Mouse (Mus musculus) forebrain, postnatal 0 days (tissue): ENCODE results near the gene Tekt1. TPM values are rescaled to one million over a fixed set of nuclear protein-coding genes. Genes with fewer than 3 reads are reported as not detected.

ENCODE experiments used
- ATAC-seq: fragments of 200-750 bp; cut with Nextera tagmentation; 2 replicates; pipeline ENCODE4 v1.8.0; 2017; ENCODE audit warnings: mild to moderate bottlenecking, moderate library complexity
- DNase-seq: peaks from one replicate; pipeline ENCODE4 v3.0.0-alpha.2; 2015
- H3K27ac ChIP-seq: fragments of 300-500 bp; sonication (generic); 2 replicates; pipeline ENCODE4 v1.5.1; 2014; ENCODE audit warnings: low read depth, mild to moderate bottlenecking, antibody characterized with exemption, low read length, moderate library complexity, mixed read lengths
- H3K27me3 ChIP-seq: fragments of 300-500 bp; sonication (generic); 2 replicates; pipeline ENCODE4 v1.6.1; 2014; ENCODE audit warnings: mild to moderate bottlenecking, low read length, mixed read lengths; ENCODE audit not compliant: insufficient read depth
- H3K36me3 ChIP-seq: fragments of 300-500 bp; sonication (generic); 2 replicates; pipeline ENCODE4 v1.6.1; 2014; ENCODE audit warnings: mild to moderate bottlenecking, moderate library complexity; ENCODE audit not compliant: insufficient read depth
- H3K4me1 ChIP-seq: fragments of 300-500 bp; sonication (generic); 2 replicates; pipeline ENCODE4 v1.6.1; 2014; ENCODE audit warnings: antibody characterized with exemption; ENCODE audit not compliant: insufficient read depth
- H3K4me2 ChIP-seq: fragments of 300-500 bp; sonication (generic); 2 replicates; pipeline ENCODE4 v1.6.1; 2014; ENCODE audit warnings: low read depth, mild to moderate bottlenecking, moderate library complexity
- H3K4me3 ChIP-seq: fragments of 300-500 bp; sonication (generic); 2 replicates; pipeline ENCODE4 v1.5.1; 2014; ENCODE audit warnings: low read depth, low read length, mixed read lengths
- H3K9ac ChIP-seq: fragments of 300-500 bp; sonication (generic); 2 replicates; pipeline ENCODE4 v1.6.1; 2014; ENCODE audit warnings: mild to moderate bottlenecking
- H3K9me3 ChIP-seq: fragments of 300-500 bp; sonication (generic); 2 replicates; pipeline ENCODE4 v1.6.1; 2016; ENCODE audit warnings: low read length
- CTCF ChIP-seq: sonication (generic); IDR thresholded peaks from 2 replicates; pipeline ENCODE4 v1.5.1; 2016; ENCODE audit warnings: antibody characterized with exemption, control low read depth, low read depth
- WGBS: fragments of 180-500 bp; shearing (Covaris S2); extraction: QIAGEN DNeasy Blood & Tissue Kit; methylation state at CpG from one replicate; pipeline ENCODE4 v1.1.7; 2014; 5-methylcytosine and 5-hydroxymethylcytosine counted together
- polyA plus RNA-seq: library from polyadenylated mRNA; unstranded; fragments of >200 nt; fragmentation: Nextera tagmentation; extraction: Ambion mirVana; gene quantifications from 2 replicates; pipeline ENCODE4 v1.2.1, GENCODE M21; 2015
- total RNA-seq: library from RNA; depleted of rRNA; stranded (reverse); fragments of >200 nt; gene quantifications from 2 replicates; pipeline ENCODE4 v1.2.3, GENCODE M21; 2014

The Tekt1 gene
- total and polyA plus RNA-seq, 2 experiments from 2014 or later, result 12.4 to 13.1 TPM

DNA sequence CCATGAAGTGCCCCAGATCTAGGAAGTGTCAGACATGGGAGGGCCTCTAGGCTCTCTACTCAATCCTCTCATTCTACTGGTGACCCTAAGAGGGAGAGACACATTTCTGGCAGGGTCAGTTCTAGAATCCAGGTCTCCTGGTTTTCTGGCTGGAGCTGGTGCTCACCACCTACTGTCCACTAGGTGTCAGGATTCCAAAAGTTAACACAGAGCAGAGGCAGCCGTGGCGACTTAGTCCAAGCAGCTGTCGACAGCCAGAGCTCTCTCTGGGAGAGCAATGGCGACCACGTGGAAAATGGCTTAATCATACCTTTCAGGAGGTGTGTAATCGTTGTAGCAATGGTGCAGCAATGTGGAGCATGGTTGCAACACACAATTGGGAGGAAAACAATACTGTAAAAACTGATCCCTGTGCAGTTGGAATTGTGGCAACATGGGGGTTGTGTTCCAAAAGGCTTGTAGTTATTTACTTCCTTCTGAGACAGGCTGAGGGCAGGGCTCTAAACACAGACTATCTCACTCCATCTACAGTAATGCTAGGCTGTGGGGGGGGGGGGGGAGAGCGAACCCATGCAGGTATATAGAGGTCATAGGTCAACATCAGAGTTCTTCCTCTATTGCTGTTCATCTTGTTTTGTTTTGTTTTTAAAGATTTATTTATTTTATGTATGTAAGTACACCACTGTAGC is 19.5 kb downstream of the Tekt1 start:
- H3K9ac ChIP-seq, result no peak overlapping the region
- no peaks in the 10 kb centered on the region for H3K4me1 ChIP-seq
- no peak overlapping the region for H3K4me3 ChIP-seq
- DNase-seq, result peak; percentile 83
- WGBS, result 15% methylated on average over 7 of the region's 7 CpGs
- H3K4me2 ChIP-seq, result no peak overlapping the region
- H3K9me3 ChIP-seq, result no peaks in the 10 kb centered on the region
- H3K27me3 ChIP-seq, result no peaks in the 10 kb centered on the region
- peak; percentile 88 for ATAC-seq
- no peak overlapping the region for H3K27ac ChIP-seq
- no peaks in the 10 kb centered on the region for H3K36me3 ChIP-seq
- TF ChIP-seq CTCF, result peak; percentile 82

DNA sequence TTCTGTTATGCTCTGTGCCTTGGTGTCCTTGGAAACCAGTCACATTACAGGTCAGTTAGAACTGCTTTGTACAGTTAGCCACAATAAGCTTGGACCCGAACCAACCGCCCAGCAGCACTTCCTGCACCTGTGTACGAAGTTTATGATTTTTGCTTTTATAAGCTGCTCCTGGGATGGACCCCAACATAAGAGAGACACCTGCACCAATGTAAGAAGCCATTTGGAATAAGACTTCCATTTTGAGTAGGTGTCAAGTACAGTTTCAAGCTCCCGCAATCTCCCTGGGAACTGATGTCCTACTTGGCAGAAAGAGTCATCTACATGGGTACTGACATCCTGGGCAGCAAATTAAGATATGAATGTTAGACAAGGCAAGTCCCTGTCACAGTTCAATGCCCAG is 22.5 kb downstream of the Tekt1 start:
- 85% methylated on average over 4 of the region's 4 CpGs for WGBS
- Histone ChIP-seq H3K4me3 (no peak overlapping the region), H3K4me2 (no peak overlapping the region), H3K9ac (no peak overlapping the region), H3K27ac (no peak overlapping the region), H3K4me1 (no peaks in the 10 kb centered on the region), H3K9me3 (no peaks in the 10 kb centered on the region), H3K36me3 (no peaks in the 10 kb centered on the region), H3K27me3 (no peaks in the 10 kb centered on the region)
- no peak for DNase-seq
- ATAC-seq, result no peak
- TF ChIP-seq CTCF, result no peak

DNA sequence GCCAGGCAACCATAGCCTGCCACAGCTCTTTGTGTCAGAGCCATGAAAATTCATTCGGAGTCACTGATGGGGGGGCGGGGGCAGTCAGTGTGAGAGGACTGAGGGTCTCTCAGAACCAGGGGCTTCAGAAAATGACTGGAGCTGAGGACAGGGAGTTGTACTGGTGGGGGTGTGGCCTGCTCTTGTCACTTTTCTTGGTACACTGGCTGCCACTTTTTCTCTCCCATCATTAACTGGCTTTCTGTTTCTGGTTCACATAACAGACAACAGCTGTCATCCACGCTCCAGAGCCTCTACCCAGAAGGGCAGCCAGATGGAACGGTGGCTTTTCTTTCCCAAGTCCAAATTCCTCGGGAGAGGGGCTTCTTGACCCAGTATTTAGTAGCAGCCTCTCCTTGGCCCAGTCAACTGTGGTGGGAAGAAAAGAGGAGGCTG is 23.8 kb downstream of the Tekt1 start:
- Histone ChIP-seq H3K4me3 (no peak overlapping the region), H3K4me1 (no peaks in the 10 kb centered on the region), H3K9me3 (no peaks in the 10 kb centered on the region), H3K9ac (no peak overlapping the region), H3K36me3 (no peaks in the 10 kb centered on the region), H3K27ac (no peak overlapping the region), H3K27me3 (no peaks in the 10 kb centered on the region), H3K4me2 (no peak overlapping the region)
- ATAC-seq (no peak), DNase-seq (no peak)
- no peak for TF ChIP-seq CTCF
- WGBS, result 25% methylated on average over 5 of the region's 5 CpGs

DNA sequence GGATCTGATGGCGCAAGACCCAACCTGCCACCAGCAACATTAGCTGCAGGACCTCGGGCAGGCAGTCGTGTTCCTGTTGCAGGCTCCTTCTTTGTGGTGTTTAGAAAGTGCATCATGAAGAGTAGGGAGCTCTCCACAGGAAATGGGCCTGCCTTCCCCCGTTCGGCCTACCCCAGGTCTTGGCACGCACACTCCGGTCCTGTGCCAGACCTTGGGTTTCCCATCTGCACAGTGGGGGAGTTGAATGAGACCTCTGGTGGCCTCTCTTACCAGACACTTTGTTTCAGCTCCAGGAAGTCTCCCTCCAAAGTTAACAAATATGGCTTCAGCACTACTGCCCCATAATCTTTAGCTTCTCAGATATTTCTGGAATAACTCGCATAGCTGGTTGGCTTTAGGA is 25.5 kb downstream of the Tekt1 start:
- 81% methylated on average over 8 of the region's 8 CpGs for WGBS
- Histone ChIP-seq H3K27me3 (no peaks in the 10 kb centered on the region), H3K4me2 (no peak overlapping the region), H3K4me3 (no peak overlapping the region), H3K4me1 (no peaks in the 10 kb centered on the region), H3K36me3 (no peaks in the 10 kb centered on the region), H3K9me3 (no peaks in the 10 kb centered on the region), H3K9ac (no peak overlapping the region), H3K27ac (no peak overlapping the region)
- DNase-seq, result no peak
- no peak for TF ChIP-seq CTCF
- no peak for ATAC-seq

DNA sequence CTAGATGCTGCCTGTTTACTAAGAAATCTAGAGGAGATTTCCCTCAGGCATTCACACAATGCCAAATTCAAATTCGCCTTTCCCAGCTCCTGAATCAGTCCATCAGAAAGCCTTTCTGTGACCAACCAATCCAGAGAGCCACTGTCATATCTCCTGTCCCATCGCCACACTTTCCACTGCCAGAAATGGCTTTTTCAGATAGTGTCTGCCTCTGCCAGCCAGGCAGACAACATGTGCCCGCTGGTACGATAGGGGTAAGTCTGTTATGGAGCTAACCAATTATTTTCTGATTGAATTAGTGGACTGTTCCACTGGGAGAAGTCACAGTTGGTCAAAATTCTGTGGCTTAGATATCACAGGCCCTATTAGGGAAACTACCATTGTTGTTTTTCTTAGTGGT is 27.6 kb downstream of the Tekt1 start:
- Histone ChIP-seq H3K36me3 (no peaks in the 10 kb centered on the region), H3K27ac (no peak overlapping the region), H3K4me1 (no peaks in the 10 kb centered on the region), H3K4me3 (no peak overlapping the region), H3K4me2 (no peak overlapping the region), H3K9me3 (no peaks in the 10 kb centered on the region), H3K9ac (no peak overlapping the region), H3K27me3 (no peaks in the 10 kb centered on the region)
- no peak for TF ChIP-seq CTCF
- WGBS, result 81% methylated on average over 4 of the region's 4 CpGs
- ATAC-seq (no peak), DNase-seq (no peak)

DNA sequence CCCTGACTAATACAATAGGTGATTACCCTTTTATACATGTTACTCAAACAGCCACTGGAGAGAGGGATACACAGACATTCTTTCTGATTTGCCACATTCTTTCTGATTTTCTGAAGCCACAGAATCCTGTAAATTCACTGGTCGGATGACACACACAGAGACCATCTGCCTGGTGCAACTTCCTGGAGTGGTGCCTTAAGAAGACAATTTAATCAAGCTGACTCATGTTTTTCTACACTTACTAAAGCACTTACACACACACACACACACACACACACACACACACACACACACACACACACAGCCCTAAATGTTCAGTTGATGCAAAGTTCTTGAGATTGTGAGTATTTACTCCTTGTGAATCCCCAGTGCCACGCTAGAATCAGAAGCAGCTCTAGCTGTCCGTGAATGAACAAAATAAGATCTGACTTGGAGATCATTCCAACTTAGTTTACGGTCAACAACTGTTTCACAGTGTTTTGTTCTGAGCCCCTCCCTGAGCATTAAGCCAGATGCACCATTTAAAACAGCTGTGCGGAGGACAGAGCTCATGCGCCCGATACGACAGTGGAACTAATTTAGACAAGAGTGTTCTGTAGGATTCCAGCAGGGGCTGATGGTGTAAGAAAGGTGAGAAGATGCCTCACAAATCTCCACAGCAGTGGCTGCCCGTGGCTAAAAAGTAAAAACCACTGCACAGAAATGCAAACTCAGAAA is 29.1 kb downstream of the Tekt1 start:
- ATAC-seq (no peak), DNase-seq (peak; percentile 21)
- no peak overlapping the region for H3K9ac ChIP-seq
- H3K4me1 ChIP-seq, result no peaks in the 10 kb centered on the region
- H3K4me2 ChIP-seq, result no peak overlapping the region
- no peak overlapping the region for H3K4me3 ChIP-seq
- H3K9me3 ChIP-seq, result no peaks in the 10 kb centered on the region
- 81% methylated on average over 9 of the region's 9 CpGs for WGBS
- no peaks in the 10 kb centered on the region for H3K36me3 ChIP-seq
- TF ChIP-seq CTCF, result no peak
- no peaks in the 10 kb centered on the region for H3K27me3 ChIP-seq
- H3K27ac ChIP-seq, result no peak overlapping the region

DNA sequence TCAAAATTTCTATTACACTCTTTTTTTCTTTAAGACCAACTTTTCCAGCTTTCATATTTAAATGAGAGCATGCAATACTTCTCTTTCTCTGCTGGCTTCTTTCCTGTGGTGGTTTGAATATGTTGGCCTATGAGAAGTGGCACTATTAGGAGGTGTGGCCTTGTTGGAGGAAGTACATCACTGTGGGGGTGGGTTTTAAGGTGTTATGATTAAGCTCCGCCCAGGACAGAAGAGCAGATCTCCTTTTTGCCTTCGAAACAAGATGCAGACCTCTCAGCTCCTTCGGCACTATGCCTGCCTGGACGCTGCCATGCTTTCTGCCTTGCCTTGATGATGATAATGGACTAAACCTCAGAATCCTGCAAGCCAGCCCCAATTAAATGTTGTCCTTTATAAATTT is 36.5 kb downstream of the Tekt1 start:
- no peaks in the 10 kb centered on the region for H3K9me3 ChIP-seq
- TF ChIP-seq CTCF, result no peak
- H3K27me3 ChIP-seq, result no peaks in the 10 kb centered on the region
- H3K4me2 ChIP-seq, result no peak overlapping the region
- H3K36me3 ChIP-seq, result no peaks in the 10 kb centered on the region
- WGBS, result 89% methylated on average over 4 of the region's 4 CpGs
- no peak overlapping the region for H3K9ac ChIP-seq
- no peaks in the 10 kb centered on the region for H3K4me1 ChIP-seq
- ATAC-seq, result no peak
- DNase-seq, result no peak
- H3K27ac ChIP-seq, result no peak overlapping the region
- H3K4me3 ChIP-seq, result no peak overlapping the region
